Mouse (Mus musculus) erythroblast, embryonic 14.5 days (primary cell): ENCODE measurements around the gene Iah1.

Source experiments
- GATA1 ChIP-seq: IDR thresholded peaks from 2 replicates; pipeline ENCODE4 v1.6.1; 2012; ENCODE audit warnings: low read length, inconsistent platforms, mixed read lengths
- TAL1 ChIP-seq: IDR thresholded peaks from 3 replicates; pipeline ENCODE4 v1.6.1; 2012; ENCODE audit warnings: low read length, inconsistent platforms, mixed read lengths

- TF ChIP-seq GATA1 (no peak), TAL1 (no peak)
Measured at GRCm38 (mm10) chr12:21364624-21365435, 48.6 kb downstream of the Iah1 start.
